Comparison of ENCODE assay signal across 9 mouse cellular contexts in the genomic region with DNA sequence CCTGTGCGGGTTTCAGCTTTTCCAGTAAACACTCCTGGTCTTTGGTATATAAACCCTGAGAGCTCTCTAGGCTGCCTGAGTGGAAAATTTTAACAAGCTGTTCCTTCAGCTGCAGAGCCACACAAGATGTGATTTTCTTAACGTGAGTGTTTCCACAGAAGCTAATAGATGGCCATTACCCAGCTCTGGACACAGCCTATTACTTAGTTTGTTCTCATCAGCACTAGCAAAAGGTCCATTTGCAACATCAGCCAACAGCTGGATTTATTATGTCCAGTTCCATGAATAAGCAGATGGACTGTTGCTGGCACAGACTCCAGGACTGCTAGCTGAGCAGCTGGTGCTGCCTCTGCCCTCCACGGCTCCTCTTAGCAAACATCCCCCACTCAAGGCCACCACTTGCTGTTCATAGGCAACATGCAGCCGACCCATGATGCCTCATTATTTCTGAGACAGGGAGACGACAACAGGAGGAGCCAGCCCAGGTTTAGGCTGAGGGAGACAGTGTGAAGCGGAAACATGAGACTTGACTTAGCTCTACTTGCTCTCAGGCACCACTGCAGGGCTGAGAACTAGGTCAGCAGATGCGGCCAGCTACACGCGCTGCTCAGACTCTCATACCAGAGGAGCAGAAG. TPM values are rescaled to one million over a fixed set of nuclear protein-coding genes. Genes with fewer than 3 reads are reported as not detected.
DNase-seq lines count a peak whose midpoint lies in the region; ATAC-seq and TF ChIP-seq lines count a peak whose summit lies in the region.
"Had no signal": no experiment of that assay in that cellular context is flagged by ENCODE, and none has a peak within 500 bp of the region (broad histone marks: within the 10 kb centered on the region; RNA-seq: fewer than 3 reads in every experiment).

No protein-coding gene starts in this region.

- no peak overlapping the region for H3K27ac ChIP-seq in midbrain, postnatal 0 days (ENCODE audit: low read depth, low read length)
- no peak overlapping the region for H3K27ac ChIP-seq in midbrain, embryonic 13.5 days
- H3K27ac ChIP-seq in limb, embryonic 12.5 days = peak overlapping the region; percentile 75
- H3K27ac ChIP-seq in stomach, postnatal 0 days (replicated peaks) = no peak overlapping the region
- H3K27ac ChIP-seq in midbrain, embryonic 16.5 days (ENCODE audit: low read length) = no peak overlapping the region
- H3K27ac ChIP-seq: macrophage had no signal

- WGBS in midbrain, postnatal 0 days = 61% methylated on average over 9 of the region's 9 CpGs
- WGBS in midbrain, embryonic 13.5 days = 70% methylated on average over 9 of the region's 9 CpGs
- 41% methylated on average over 9 of the region's 9 CpGs for WGBS in limb, embryonic 12.5 days
- 29% methylated on average over 9 of the region's 9 CpGs for WGBS in stomach, postnatal 0 days
- 58% methylated on average over 9 of the region's 9 CpGs for WGBS in midbrain, embryonic 16.5 days

- no peak for ATAC-seq in midbrain, postnatal 0 days (ENCODE audit: low FRiP score)
- ATAC-seq in midbrain, embryonic 13.5 days = no peak
- ATAC-seq in limb, embryonic 12.5 days (ENCODE audit: insufficient number of reproducible peaks, insufficient read depth, low FRiP score, low TSS enrichment, low read depth) = peak; percentile 39; the same call in 1 of the 2 replicates
- ATAC-seq in stomach, postnatal 0 days (ENCODE audit: low FRiP score, low TSS enrichment) = peak; percentile 64
- no peak for ATAC-seq in midbrain, embryonic 16.5 days

- no peak overlapping the region for H3K4me2 ChIP-seq in midbrain, postnatal 0 days (ENCODE audit: low read depth, low read length, poor library complexity, severe bottlenecking)
- H3K4me2 ChIP-seq in midbrain, embryonic 13.5 days (replicated peaks) = no peak overlapping the region
- no peak overlapping the region for H3K4me2 ChIP-seq in limb, embryonic 12.5 days
- no peak overlapping the region for H3K4me2 ChIP-seq in stomach, postnatal 0 days (replicated peaks; ENCODE audit: low read depth)
- no peak overlapping the region for H3K4me2 ChIP-seq in midbrain, embryonic 16.5 days (ENCODE audit: low read length)

- H3K4me3 ChIP-seq in midbrain, postnatal 0 days (ENCODE audit: low read depth, low read length) = no peak overlapping the region
- no peak overlapping the region for H3K4me3 ChIP-seq in midbrain, embryonic 13.5 days (replicated peaks)
- H3K4me3 ChIP-seq in limb, embryonic 12.5 days (replicated peaks) = no peak overlapping the region
- H3K4me3 ChIP-seq in stomach, postnatal 0 days (ENCODE audit: low read depth, low read length) = no peak overlapping the region
- no peak overlapping the region for H3K4me3 ChIP-seq in midbrain, embryonic 16.5 days (ENCODE audit: low read depth, low read length)

- no peaks in the 10 kb centered on the region for H3K9me3 ChIP-seq in midbrain, postnatal 0 days (ENCODE audit: low read length)
- no peaks in the 10 kb centered on the region for H3K9me3 ChIP-seq in midbrain, embryonic 13.5 days
- no peaks in the 10 kb centered on the region for H3K9me3 ChIP-seq in limb, embryonic 12.5 days
- no peaks in the 10 kb centered on the region for H3K9me3 ChIP-seq in stomach, postnatal 0 days (ENCODE audit: control insufficient read depth, low read length)
- no peaks in the 10 kb centered on the region for H3K9me3 ChIP-seq in midbrain, embryonic 16.5 days (replicated peaks; ENCODE audit: control insufficient read depth, low read length, poor library complexity, severe bottlenecking)

- no peak for TF ChIP-seq CTCF in midbrain, postnatal 0 days (IDR thresholded peaks at IDR 0.05)
- TF ChIP-seq CTCF in stomach, postnatal 0 days (IDR thresholded peaks at IDR 0.05; ENCODE audit: low read depth) = no peak

- no peak for TF ChIP-seq EP300 in stomach, postnatal 0 days (optimal IDR thresholded peaks at IDR 0.05)

- H3K27me3 ChIP-seq in midbrain, postnatal 0 days (ENCODE audit: insufficient read depth, low read length) = no peaks in the 10 kb centered on the region
- no peaks in the 10 kb centered on the region for H3K27me3 ChIP-seq in midbrain, embryonic 13.5 days
- no peaks in the 10 kb centered on the region for H3K27me3 ChIP-seq in limb, embryonic 12.5 days
- H3K27me3 ChIP-seq in stomach, postnatal 0 days (ENCODE audit: control insufficient read depth, insufficient read depth, low read length) = no peaks in the 10 kb centered on the region
- H3K27me3 ChIP-seq in midbrain, embryonic 16.5 days (ENCODE audit: control insufficient read depth, insufficient read depth, low read depth, low read length) = no peaks in the 10 kb centered on the region

- H3K4me1 ChIP-seq in midbrain, postnatal 0 days (ENCODE audit: insufficient read depth, low read length) = peaks cover 9% of the 10 kb centered on the region; the same call in 1 of the 2 replicates
- peaks cover 21% of the 10 kb centered on the region for H3K4me1 ChIP-seq in midbrain, embryonic 13.5 days (replicated peaks)
- peaks cover 28% of the 10 kb centered on the region for H3K4me1 ChIP-seq in limb, embryonic 12.5 days (replicated peaks)
- H3K4me1 ChIP-seq in stomach, postnatal 0 days (replicated peaks; ENCODE audit: control insufficient read depth, insufficient read depth) = no peaks in the 10 kb centered on the region
- H3K4me1 ChIP-seq in midbrain, embryonic 16.5 days (ENCODE audit: control insufficient read depth, insufficient read depth, low read length) = peaks cover 25% of the 10 kb centered on the region

- H3K36me3 ChIP-seq in midbrain, postnatal 0 days (ENCODE audit: insufficient read depth, low read length) = no peaks in the 10 kb centered on the region
- no peaks in the 10 kb centered on the region for H3K36me3 ChIP-seq in midbrain, embryonic 13.5 days
- no peaks in the 10 kb centered on the region for H3K36me3 ChIP-seq in limb, embryonic 12.5 days
- H3K36me3 ChIP-seq in stomach, postnatal 0 days (ENCODE audit: control insufficient read depth, insufficient read depth, low read length) = no peaks in the 10 kb centered on the region
- H3K36me3 ChIP-seq in midbrain, embryonic 16.5 days (ENCODE audit: control insufficient read depth, insufficient read depth, low read length) = no peaks in the 10 kb centered on the region

- peak; percentile 4 for DNase-seq in embryo, embryonic 11 days
- DNase-seq in embryo, embryonic 10 days (ENCODE audit: low spot score) = no peak
- DNase-seq in midbrain, postnatal 0 days (ENCODE audit: low spot score) = peak; percentile 58
- DNase-seq in stomach, postnatal 0 days (ENCODE audit: low spot score) = no peak
- DNase-seq in natural killer cell, adult 2 months (ENCODE audit: low spot score in 2 of 2) = no peak

- H3K9ac ChIP-seq in midbrain, postnatal 0 days (replicated peaks; ENCODE audit: low read length, poor library complexity, severe bottlenecking) = no peak overlapping the region
- H3K9ac ChIP-seq in midbrain, embryonic 13.5 days (replicated peaks) = no peak overlapping the region; the same call in 1 of the 2 replicates
- H3K9ac ChIP-seq in limb, embryonic 12.5 days (replicated peaks) = no peak overlapping the region
- no peak overlapping the region for H3K9ac ChIP-seq in stomach, postnatal 0 days (ENCODE audit: low read length)
- no peak overlapping the region for H3K9ac ChIP-seq in midbrain, embryonic 16.5 days (ENCODE audit: low read depth, low read length)

RNA-seq across cellular contexts. Expression of a gene that starts 43.1 kb away (rescaled TPM):
- 14.4 and 15.5 TPM in 2 replicates for total RNA-seq in midbrain, postnatal 0 days (2014; rRNA removed)
- polyA plus RNA-seq in midbrain, postnatal 0 days (2015; fragmentation: Nextera tagmentation; extraction: Ambion mirVana) = 3.4 and 3.9 TPM in 2 replicates
- polyA plus RNA-seq in midbrain, embryonic 13.5 days (2015; fragmentation: Nextera tagmentation; extraction: Ambion mirVana) = 8.7 and 10.2 TPM in 2 replicates
- polyA plus RNA-seq in limb, embryonic 12.5 days (2016; fragmentation: Nextera tagmentation; extraction: Ambion mirVana) = 12.0 TPM in 2 replicates
- 2.1 and 2.4 TPM in 2 replicates for polyA plus RNA-seq in stomach, postnatal 0 days (2015; fragmentation: Nextera tagmentation; extraction: Ambion mirVana)
- 8.9 and 9.7 TPM in 2 replicates for polyA plus RNA-seq in midbrain, embryonic 16.5 days (2015; fragmentation: Nextera tagmentation; extraction: Ambion mirVana)

RNA-seq across cellular contexts. Expression of a gene that starts 51.4 kb away (rescaled TPM):
- 11.8 and 14.7 TPM in 2 replicates for total RNA-seq in midbrain, postnatal 0 days (2014; rRNA removed)
- polyA plus RNA-seq in midbrain, postnatal 0 days (2015; fragmentation: Nextera tagmentation; extraction: Ambion mirVana) = 3.7 and 5.6 TPM in 2 replicates
- 7.4 and 8.9 TPM in 2 replicates for polyA plus RNA-seq in midbrain, embryonic 13.5 days (2015; fragmentation: Nextera tagmentation; extraction: Ambion mirVana)
- 4.2 and 4.9 TPM in 2 replicates for polyA plus RNA-seq in limb, embryonic 12.5 days (2016; fragmentation: Nextera tagmentation; extraction: Ambion mirVana)
- polyA plus RNA-seq in stomach, postnatal 0 days (2015; fragmentation: Nextera tagmentation; extraction: Ambion mirVana) = 0.17 and 0.22 TPM in 2 replicates
- polyA plus RNA-seq in midbrain, embryonic 16.5 days (2015; fragmentation: Nextera tagmentation; extraction: Ambion mirVana) = 6.9 and 8.2 TPM in 2 replicates
- polyA plus RNA-seq: macrophage had no signal

Comparison
In these comparisons a context has a peak if more than half of its experiments do, and no peak if none do; other contexts are left out.
1. DNase-seq: peak in embryo, embryonic 11 days (single experiment) and midbrain, postnatal 0 days (single experiment); none in embryo, embryonic 10 days (single experiment), stomach, postnatal 0 days (single experiment) and natural killer cell, adult 2 months (0 of 2).
2. ATAC-seq: peak in limb, embryonic 12.5 days (single experiment) and stomach, postnatal 0 days (single experiment); none in midbrain, postnatal 0 days (single experiment), midbrain, embryonic 13.5 days (single experiment) and midbrain, embryonic 16.5 days (single experiment).